Mouse (Mus musculus) lung, embryonic 14.5 days (tissue): ENCODE measurements around the gene Add2. TPM values are rescaled to one million over a fixed set of nuclear protein-coding genes. Genes with fewer than 3 reads are reported as not detected.
A peak's percentile ranks its signal among the peaks of the same experiment; 100 is the strongest.
"Not testable (repeated sequence)": the region's sequence is repeated elsewhere in the genome, so short reads cannot be mapped to it uniquely, and the experiment has no call there.

Experiments
- ATAC-seq: fragments of 200-750 bp; cut with Nextera tagmentation; 2 replicates; pipeline ENCODE4 v1.8.0; 2017; ENCODE audit warnings: mild to moderate bottlenecking, moderate TSS enrichment, moderate library complexity; ENCODE audit not compliant: insufficient read depth
- DNase-seq: peaks from one replicate; pipeline ENCODE4 v3.0.0-alpha.2; 2015
- H3K27ac ChIP-seq: fragments of 300-500 bp; sonication (generic); 2 replicates; pipeline ENCODE4 v1.5.1; 2014; ENCODE audit warnings: low read depth, mild to moderate bottlenecking, moderate library complexity
- H3K27me3 ChIP-seq: fragments of 300-500 bp; sonication (generic); 2 replicates; pipeline ENCODE4 v1.6.1; 2014; ENCODE audit warnings: low read length, control low read depth; ENCODE audit not compliant: insufficient read depth
- H3K36me3 ChIP-seq: fragments of 300-500 bp; sonication (generic); 2 replicates; pipeline ENCODE4 v1.6.1; 2014; ENCODE audit warnings: control low read depth; ENCODE audit not compliant: insufficient read depth
- H3K4me1 ChIP-seq: fragments of 300-500 bp; sonication (generic); 2 replicates; pipeline ENCODE4 v1.6.1; 2014; ENCODE audit warnings: antibody characterized with exemption, control low read depth; ENCODE audit not compliant: insufficient read depth
- H3K4me2 ChIP-seq: fragments of 300-500 bp; sonication (generic); 2 replicates; pipeline ENCODE4 v1.6.1; 2014; ENCODE audit warnings: mild to moderate bottlenecking
- H3K4me3 ChIP-seq: fragments of 300-500 bp; sonication (generic); 2 replicates; pipeline ENCODE4 v1.5.1; 2014; ENCODE audit warnings: low read depth, low read length
- H3K9ac ChIP-seq: fragments of 300-500 bp; sonication (generic); 2 replicates; pipeline ENCODE4 v1.6.1; 2014
- H3K9me3 ChIP-seq: fragments of 300-500 bp; sonication (generic); 2 replicates; pipeline ENCODE4 v1.6.1; 2016; ENCODE audit warnings: low read depth, low read length, control low read depth
- CTCF ChIP-seq: IDR thresholded peaks from 2 replicates; pipeline ENCODE4 v1.5.1; 2016; ENCODE audit warnings: antibody characterized with exemption, low read depth
- WGBS: fragments of 180-500 bp; shearing (Covaris S2); extraction: QIAGEN DNeasy Blood & Tissue Kit; methylation state at CpG from one replicate; pipeline ENCODE4 v1.1.7; 2014; 5-methylcytosine and 5-hydroxymethylcytosine counted together
- polyA plus RNA-seq: library from polyadenylated mRNA; unstranded; fragments of >200 nt; fragmentation: Nextera tagmentation; extraction: Ambion mirVana; gene quantifications from 2 replicates; pipeline ENCODE4 v1.2.1, GENCODE M21; 2014

Gene Add2
- 1.6 and 2.2 TPM in 2 replicates for polyA plus RNA-seq

DNA sequence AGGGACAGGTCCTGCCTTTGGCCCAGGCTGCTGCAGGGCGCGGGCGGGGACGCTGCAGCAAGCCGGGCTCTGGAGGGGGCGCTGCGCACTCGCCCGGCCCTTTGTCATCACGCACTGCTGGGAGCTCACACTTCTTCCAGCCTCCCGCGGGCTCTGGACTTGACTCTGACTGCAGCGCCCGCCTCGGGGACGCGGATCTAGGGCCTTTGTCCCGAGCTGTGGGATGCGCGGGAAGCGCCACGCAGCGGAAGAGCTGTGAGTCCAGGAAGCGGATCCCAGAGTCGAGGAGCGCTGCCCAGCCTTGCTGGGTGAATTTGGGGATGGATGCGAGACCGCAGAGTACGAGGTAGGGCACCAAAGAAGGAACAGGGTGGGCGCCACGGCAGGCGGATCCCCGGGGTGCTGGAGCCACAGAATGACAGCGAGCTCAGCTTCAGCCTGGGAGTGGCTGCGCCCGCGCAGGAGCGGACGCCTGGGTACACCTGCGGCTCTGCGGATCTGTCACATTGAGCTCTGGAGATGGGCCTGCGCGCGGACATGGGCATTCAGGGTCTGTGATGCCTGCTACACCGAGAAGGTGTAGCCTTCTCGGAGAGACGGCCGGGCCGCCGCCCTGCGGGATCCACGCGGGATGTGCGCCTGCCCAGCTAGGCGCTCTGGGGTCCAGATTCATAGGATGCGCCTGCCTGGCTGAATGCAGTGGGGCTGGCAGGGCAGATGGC, at the start of gene Add2:
Gene Add2 (plus strand): TSS at position 81 of the 722 bp plus-strand sequence.
- Histone ChIP-seq H3K4me1 (no peaks in the 10 kb centered on the region), H3K4me3 (peak within 1 kb of the TSS; percentile 44), H3K27me3 (peaks cover 31% of the 10 kb centered on the region), H3K9me3 (no peaks in the 10 kb centered on the region), H3K9ac (peak within 1 kb of the TSS; percentile 45), H3K27ac (no peak within 1 kb of the TSS), H3K4me2 (peak within 1 kb of the TSS; percentile 92), H3K36me3 (no peaks in the 10 kb centered on the region)
- TF ChIP-seq CTCF, result peak; percentile 47
- 1% methylated on average over 56 of the region's 56 CpGs for WGBS
- DNase-seq, result peak; percentile 62
- peak; percentile 66 for ATAC-seq

DNA sequence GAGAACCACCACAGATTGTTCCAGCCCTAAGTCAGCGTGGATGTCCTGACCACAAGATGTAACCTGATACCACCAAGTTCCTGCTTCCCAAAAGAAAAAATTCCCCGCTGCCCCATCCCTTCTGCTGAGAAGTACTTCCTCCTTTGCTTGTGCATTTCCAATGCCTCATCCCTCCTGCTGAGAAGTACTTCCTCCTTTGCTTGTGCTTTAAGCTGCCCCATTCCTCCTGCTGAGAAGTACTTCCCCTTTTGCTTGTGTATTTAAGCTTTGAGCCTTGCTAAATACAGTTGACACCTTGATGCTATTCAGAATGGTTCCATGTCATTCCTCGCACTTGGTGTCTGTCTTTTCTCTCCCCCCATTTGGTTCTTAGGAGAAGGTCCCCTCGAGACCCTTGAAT, 49.7 kb upstream of the Add2 start:
- ATAC-seq, H3K27me3 ChIP-seq, H3K4me3 ChIP-seq, H3K4me2 ChIP-seq, H3K4me1 ChIP-seq, H3K36me3 ChIP-seq, DNase-seq, H3K9ac ChIP-seq, H3K27ac ChIP-seq, H3K9me3 ChIP-seq: not testable (repeated sequence)
- WGBS, result 68% methylated on average over 4 of the region's 4 CpGs

DNA sequence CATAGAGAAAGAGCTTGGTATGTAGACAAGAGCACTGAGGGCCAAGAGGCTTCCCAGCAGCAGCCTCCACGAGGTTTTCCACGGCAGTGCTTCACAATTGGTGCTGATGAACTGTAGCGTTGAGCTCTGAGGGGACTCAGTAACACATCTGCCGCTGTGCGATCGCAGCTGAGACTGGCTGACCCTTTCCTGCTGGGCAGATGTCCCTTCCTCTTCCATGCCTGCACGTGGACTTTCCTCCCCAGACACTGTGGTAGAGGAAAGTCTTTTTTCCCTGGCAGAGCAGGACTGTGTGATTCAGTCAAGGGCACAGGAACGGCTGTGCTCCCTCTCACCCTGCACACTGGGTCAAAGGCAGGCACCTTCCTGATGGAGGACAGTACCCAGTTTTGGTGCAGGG, 44.1 kb upstream of the Add2 start:
- DNase-seq (no peak), ATAC-seq (no peak)
- H3K27ac ChIP-seq, result no peak overlapping the region
- WGBS, result 71% methylated on average over 8 of the region's 8 CpGs
- H3K4me2 ChIP-seq, result no peak overlapping the region
- H3K9ac ChIP-seq, result no peak overlapping the region
- H3K4me3 ChIP-seq, result no peak overlapping the region
- no peak for TF ChIP-seq CTCF
- H3K9me3 ChIP-seq, result no peaks in the 10 kb centered on the region
- H3K36me3 ChIP-seq, result no peaks in the 10 kb centered on the region
- no peaks in the 10 kb centered on the region for H3K27me3 ChIP-seq
- no peaks in the 10 kb centered on the region for H3K4me1 ChIP-seq

DNA sequence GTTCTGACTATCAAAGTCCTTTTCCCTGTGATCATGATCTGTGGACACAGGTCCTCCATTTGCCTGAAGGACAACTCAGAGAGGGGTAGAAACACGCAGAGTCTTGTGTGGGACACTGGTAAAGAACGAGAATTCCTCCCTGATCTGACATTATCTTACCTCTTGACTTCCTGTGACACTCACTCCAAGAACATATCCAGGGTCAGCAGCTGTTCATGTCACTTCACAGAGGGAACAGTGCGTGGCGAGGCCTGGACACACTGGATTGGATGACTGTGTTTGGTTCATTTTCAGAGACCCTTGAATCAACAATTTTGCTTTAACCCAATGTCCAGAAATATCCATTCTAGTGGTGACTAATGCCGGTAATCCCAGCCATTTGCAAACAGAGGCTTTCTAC, 38.9 kb upstream of the Add2 start:
- H3K4me2 ChIP-seq, DNase-seq, H3K9me3 ChIP-seq, H3K27me3 ChIP-seq, H3K4me1 ChIP-seq, H3K36me3 ChIP-seq, ATAC-seq, H3K27ac ChIP-seq, H3K4me3 ChIP-seq, H3K9ac ChIP-seq: not testable (repeated sequence)
- 67% methylated on average over 5 of the region's 5 CpGs for WGBS

DNA sequence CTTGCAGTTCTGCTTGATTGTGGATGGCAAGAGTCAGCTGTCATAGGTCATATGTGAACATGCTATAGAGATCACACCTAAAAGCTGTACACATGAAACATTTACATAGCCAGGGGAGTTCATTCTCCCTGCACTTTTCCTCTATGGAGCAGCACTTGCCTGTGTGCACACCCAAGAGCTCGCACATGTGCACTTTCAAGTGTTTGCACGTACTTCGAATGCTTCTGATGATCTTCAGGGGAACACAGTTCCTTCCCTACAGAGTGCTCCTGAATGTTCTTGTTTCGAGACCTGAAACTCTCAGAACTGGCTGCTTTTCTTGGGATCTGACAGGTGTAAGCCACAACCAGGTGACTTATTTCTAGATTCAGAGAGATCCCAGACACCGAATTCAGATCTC, 37.7 kb upstream of the Add2 start:
- 63% methylated on average over 5 of the region's 5 CpGs for WGBS
- DNase-seq, ATAC-seq: not testable (repeated sequence)

DNA sequence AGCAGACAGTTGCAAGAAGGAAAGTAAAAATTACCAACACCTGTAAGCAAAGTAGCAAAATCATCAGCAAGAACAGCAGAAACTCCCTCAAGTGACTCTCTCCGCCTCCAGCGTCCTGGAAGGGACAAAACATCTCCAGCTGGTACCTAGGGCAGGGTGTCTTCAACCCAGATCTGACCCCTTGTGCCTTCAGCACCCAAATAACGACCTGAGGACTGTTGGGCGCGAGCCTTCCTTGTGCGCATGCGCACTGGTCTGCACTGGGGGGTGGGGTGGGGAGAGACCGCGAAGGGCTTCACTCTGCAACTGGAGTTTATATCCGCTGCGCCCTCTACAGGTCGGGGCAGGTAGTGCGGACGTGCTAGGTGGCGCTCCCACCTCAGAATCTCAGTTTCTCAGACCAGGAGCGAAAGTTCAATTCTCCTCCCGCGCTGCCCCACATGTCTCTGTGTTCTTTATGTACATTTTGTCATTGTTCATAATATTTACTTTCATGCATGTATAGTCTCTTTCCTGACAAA, 25.0 kb upstream of the Add2 start:
- Histone ChIP-seq H3K9me3 (no peaks in the 10 kb centered on the region), H3K4me2 (no peak overlapping the region), H3K27ac (no peak overlapping the region), H3K27me3 (no peaks in the 10 kb centered on the region), H3K9ac (no peak overlapping the region), H3K4me1 (no peaks in the 10 kb centered on the region), H3K4me3 (no peak overlapping the region), H3K36me3 (no peaks in the 10 kb centered on the region)
- TF ChIP-seq CTCF, result peak; percentile 47; the same call in 1 of the 2 replicates
- ATAC-seq (no peak), DNase-seq (peak; percentile 11)
- WGBS, result 72% methylated on average over 18 of the region's 18 CpGs

More for the DNA sequence above, 37.7 kb upstream of the Add2 start:
- not testable (repeated sequence) for H3K4me3 ChIP-seq, H3K9me3 ChIP-seq, H3K4me2 ChIP-seq, H3K9ac ChIP-seq, H3K36me3 ChIP-seq, H3K27me3 ChIP-seq, H3K27ac ChIP-seq, H3K4me1 ChIP-seq

DNA sequence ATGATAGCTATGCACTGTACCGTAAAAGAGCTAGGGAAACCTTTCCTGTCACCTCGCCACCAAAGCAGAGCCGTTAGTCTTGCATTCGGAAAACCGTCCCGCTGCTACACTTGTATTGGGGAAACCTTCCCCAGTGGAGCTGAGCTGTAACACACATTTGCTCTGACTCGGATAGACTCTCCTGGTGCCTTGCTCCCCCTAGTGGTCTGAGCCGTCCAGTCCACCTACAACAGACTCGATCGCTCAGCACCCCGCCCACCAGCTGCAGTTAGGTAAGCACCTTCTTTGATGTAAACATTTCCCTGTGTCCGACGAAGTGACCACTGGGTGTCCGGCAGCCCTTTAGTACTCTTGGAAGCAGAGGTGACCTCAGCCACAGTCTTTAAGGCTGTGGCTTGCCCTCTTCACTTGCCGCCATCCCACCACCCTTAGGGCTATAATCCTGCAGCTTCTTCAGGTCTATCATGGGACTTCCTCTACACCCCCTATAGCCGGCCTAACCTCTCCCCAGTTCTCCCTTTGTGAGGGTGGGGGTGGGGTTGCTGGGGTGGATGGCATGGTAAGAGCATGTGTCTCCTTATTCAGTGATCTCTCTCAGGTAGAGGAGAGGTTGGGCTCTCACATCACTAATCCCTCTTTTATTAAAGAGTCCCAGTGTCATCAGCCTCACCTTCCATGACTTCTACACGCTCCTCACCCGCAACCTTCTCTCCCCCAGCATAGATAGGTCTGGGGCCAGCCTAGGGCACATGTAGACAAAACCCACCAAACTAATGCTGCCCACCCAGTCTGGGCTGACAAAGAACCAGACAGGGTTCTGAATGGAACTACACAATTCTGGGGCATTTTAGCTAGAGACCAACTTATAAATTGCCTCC, 24.0 kb upstream of the Add2 start:
- Histone ChIP-seq H3K4me2 (peak overlapping the region; percentile 47), H3K4me1 (no peaks in the 10 kb centered on the region), H3K36me3 (no peaks in the 10 kb centered on the region), H3K27me3 (no peaks in the 10 kb centered on the region), H3K9ac (peak overlapping the region; percentile 18; the same call in 1 of the 2 replicates), H3K27ac (no peak overlapping the region), H3K9me3 (no peaks in the 10 kb centered on the region), H3K4me3 (no peak overlapping the region)
- ATAC-seq (peak; percentile 91), DNase-seq (peak; percentile 92)
- WGBS, result 8% methylated on average over 18 of the region's 18 CpGs
- peak; percentile 97 for TF ChIP-seq CTCF
